Mouse (Mus musculus) ES-Bruce4 (cell line): ENCODE measurements around the gene Gm45140.

Experiments used
- CTCF ChIP-seq: IDR thresholded peaks from one replicate; pipeline ENCODE4 v1.8.1; 2011; ENCODE audit warnings: low read depth, low read length
- EP300 ChIP-seq: IDR thresholded peaks from 2 replicates; pipeline ENCODE4 v1.6.1; 2011; ENCODE audit warnings: low read depth, low read length; ENCODE audit not compliant: insufficient read depth
- POLR2A ChIP-seq: IDR thresholded peaks from one replicate; pipeline ENCODE4 v1.8.1; 2011; ENCODE audit warnings: low read length; ENCODE audit not compliant: insufficient read depth

- TF ChIP-seq POLR2A (no peak), CTCF (no peak), EP300 (no peak)
Observed at GRCm38 (mm10) chr6:87842254-87842653, 6.7 kb upstream of the Gm45140 start.
